Mouse (Mus musculus) hindbrain, postnatal 0 days (tissue): Measurements from ENCODE around the gene Cep63. TPM values are rescaled to one million over a fixed set of nuclear protein-coding genes. Genes with fewer than 3 reads are reported as not detected.
A peak's percentile ranks its signal among the peaks of the same experiment; 100 is the strongest.

Experiments
- ATAC-seq: fragments of 200-750 bp; cut with Nextera tagmentation; 2 replicates; pipeline ENCODE4 v1.8.0; 2017; ENCODE audit warnings: mild to moderate bottlenecking, moderate TSS enrichment, moderate library complexity
- DNase-seq: peaks from one replicate; pipeline ENCODE4 v3.0.0-alpha.2; 2015; ENCODE audit warnings: low spot score
- H3K27ac ChIP-seq: fragments of 300-500 bp; sonication (generic); 2 replicates; pipeline ENCODE4 v1.5.1; 2014; ENCODE audit warnings: mild to moderate bottlenecking
- H3K27me3 ChIP-seq: fragments of 300-500 bp; sonication (generic); 2 replicates; pipeline ENCODE4 v1.6.1; 2014; ENCODE audit warnings: low read length, mixed read lengths; ENCODE audit not compliant: insufficient read depth
- H3K36me3 ChIP-seq: fragments of 300-500 bp; sonication (generic); 2 replicates; pipeline ENCODE4 v1.6.1; 2014; ENCODE audit warnings: low read length, mixed read lengths; ENCODE audit not compliant: insufficient read depth
- H3K4me1 ChIP-seq: fragments of 300-500 bp; sonication (generic); 2 replicates; pipeline ENCODE4 v1.6.1; 2014; ENCODE audit warnings: antibody characterized with exemption, low read length, mixed read lengths; ENCODE audit not compliant: insufficient read depth
- H3K4me2 ChIP-seq: fragments of 300-500 bp; sonication (generic); 2 replicates; pipeline ENCODE4 v1.6.1; 2014; ENCODE audit warnings: low read depth, mild to moderate bottlenecking, low read length, moderate library complexity, mixed read lengths
- H3K4me3 ChIP-seq: fragments of 300-500 bp; sonication (generic); 2 replicates; pipeline ENCODE4 v1.5.1; 2014; ENCODE audit warnings: low read length
- H3K9ac ChIP-seq: fragments of 300-500 bp; sonication (generic); replicated peaks from 2 replicates; pipeline ENCODE4 v1.6.1; 2014; ENCODE audit warnings: mild to moderate bottlenecking, low read length, moderate library complexity, mixed read lengths
- H3K9me3 ChIP-seq: fragments of 300-500 bp; sonication (generic); 2 replicates; pipeline ENCODE4 v1.6.1; 2016; ENCODE audit warnings: low read length, mixed read lengths
- CTCF ChIP-seq: IDR thresholded peaks from 2 replicates; pipeline ENCODE4 v1.5.1; 2016; ENCODE audit warnings: antibody characterized with exemption, control low read depth, low read depth
- WGBS: fragments of 180-500 bp; shearing (Covaris S2); extraction: QIAGEN DNeasy Blood & Tissue Kit; methylation state at CpG from one replicate; pipeline ENCODE4 v1.1.7; 2014; 5-methylcytosine and 5-hydroxymethylcytosine counted together
- polyA plus RNA-seq: library from polyadenylated mRNA; unstranded; fragments of >200 nt; fragmentation: Nextera tagmentation; extraction: Ambion mirVana; gene quantifications from 2 replicates; pipeline ENCODE4 v1.2.1, GENCODE M21; 2015
- total RNA-seq: library from RNA; depleted of rRNA; stranded (reverse); fragments of >200 nt; gene quantifications from 2 replicates; pipeline ENCODE4 v1.2.3, GENCODE M21; 2014

The Cep63 gene
- total and polyA plus RNA-seq, 2 experiments from 2014 or later: 6.0 to 33.7 TPM

- TF ChIP-seq CTCF: no peak
- DNase-seq: peak; percentile 5
- Histone ChIP-seq H3K27me3 (no peaks in the 10 kb centered on the region), H3K9ac (no peak overlapping the region), H3K4me2 (no peak overlapping the region), H3K36me3 (peaks cover 10% of the 10 kb centered on the region; the same call in 1 of the 2 replicates), H3K9me3 (no peaks in the 10 kb centered on the region), H3K4me3 (no peak overlapping the region), H3K27ac (no peak overlapping the region), H3K4me1 (0 out of 2 replicates have a peak, but pooled peaks cover 3% of the 10 kb centered on the region)
- peak; percentile 62 for ATAC-seq
- WGBS: 37% methylated on average over 6 of the region's 6 CpGs
Measured at GRCm38 (mm10) chr9:102594667-102595393, 31.5 kb downstream of the Cep63 start.

GRCm38 (mm10) chr9:102587347-102587746 is 39.0 kb downstream of the Cep63 start:
- ATAC-seq (no peak), DNase-seq (no peak)
- 50% methylated on average over 5 of the region's 5 CpGs for WGBS
- Histone ChIP-seq H3K9ac (no peak overlapping the region), H3K4me3 (no peak overlapping the region), H3K36me3 (peaks cover 21% of the 10 kb centered on the region; the same call in 1 of the 2 replicates), H3K4me1 (no peaks in the 10 kb centered on the region), H3K4me2 (no peak overlapping the region), H3K27ac (no peak overlapping the region), H3K9me3 (no peaks in the 10 kb centered on the region), H3K27me3 (no peaks in the 10 kb centered on the region)
- TF ChIP-seq CTCF: no peak

GRCm38 (mm10) chr9:102581921-102582469 is 44.3 kb downstream of the Cep63 start:
- no peak for TF ChIP-seq CTCF
- WGBS: 65% methylated on average over 12 of the region's 12 CpGs

GRCm38 (mm10) chr9:102577480-102577879 is 48.9 kb downstream of the Cep63 start:
- no peak overlapping the region for H3K4me3 ChIP-seq
- DNase-seq (no peak), ATAC-seq (no peak)
- no peak overlapping the region for H3K4me2 ChIP-seq
- H3K27ac ChIP-seq: no peak overlapping the region
- H3K4me1 ChIP-seq: 0 out of 2 replicates have a peak, but pooled peaks cover 3% of the 10 kb centered on the region
- no peak for TF ChIP-seq CTCF
- no peaks in the 10 kb centered on the region for H3K27me3 ChIP-seq
- 81% methylated on average over 5 of the region's 5 CpGs for WGBS
- H3K9ac ChIP-seq: no peak overlapping the region
- H3K9me3 ChIP-seq: no peaks in the 10 kb centered on the region
- H3K36me3 ChIP-seq: no peaks in the 10 kb centered on the region

More at GRCm38 (mm10) chr9:102581921-102582469, 44.3 kb downstream of the Cep63 start:
- Histone ChIP-seq H3K27me3 (no peaks in the 10 kb centered on the region), H3K4me1 (no peaks in the 10 kb centered on the region), H3K4me2 (no peak overlapping the region), H3K4me3 (no peak overlapping the region), H3K9me3 (no peaks in the 10 kb centered on the region), H3K36me3 (peaks cover 18% of the 10 kb centered on the region; the same call in 1 of the 2 replicates), H3K9ac (no peak overlapping the region), H3K27ac (no peak overlapping the region)
- DNase-seq: no peak
- ATAC-seq: no peak

GRCm38 (mm10) chr9:102572888-102573287 is 53.4 kb downstream of the Cep63 start:
- Histone ChIP-seq H3K27me3 (no peaks in the 10 kb centered on the region), H3K9me3 (no peaks in the 10 kb centered on the region), H3K36me3 (no peaks in the 10 kb centered on the region), H3K4me2 (no peak overlapping the region), H3K4me3 (no peak overlapping the region), H3K9ac (no peak overlapping the region), H3K4me1 (0 out of 2 replicates have a peak, but pooled peaks cover 3% of the 10 kb centered on the region), H3K27ac (no peak overlapping the region)
- TF ChIP-seq CTCF: no peak
- 64% methylated on average over 5 of the region's 5 CpGs for WGBS
- ATAC-seq: no peak
- no peak for DNase-seq

- no peaks in the 10 kb centered on the region for H3K27me3 ChIP-seq
- H3K9me3 ChIP-seq: no peaks in the 10 kb centered on the region
- H3K4me2 ChIP-seq: no peak overlapping the region
- no peak overlapping the region for H3K27ac ChIP-seq
- WGBS: 97% methylated on average over 3 of the region's 3 CpGs
- H3K4me1 ChIP-seq: no peaks in the 10 kb centered on the region
- DNase-seq (no peak), ATAC-seq (no peak)
- no peak overlapping the region for H3K9ac ChIP-seq
- no peaks in the 10 kb centered on the region for H3K36me3 ChIP-seq
- no peak overlapping the region for H3K4me3 ChIP-seq
- TF ChIP-seq CTCF: peak; percentile 27; the same call in 1 of the 2 replicates
Measured at GRCm38 (mm10) chr9:102558463-102558862, 67.9 kb downstream of the Cep63 start.

- no peak for TF ChIP-seq CTCF
- Histone ChIP-seq H3K9me3 (no peaks in the 10 kb centered on the region), H3K27ac (no peak overlapping the region), H3K36me3 (no peaks in the 10 kb centered on the region), H3K4me2 (no peak overlapping the region), H3K27me3 (no peaks in the 10 kb centered on the region), H3K4me1 (no peaks in the 10 kb centered on the region), H3K4me3 (no peak overlapping the region), H3K9ac (no peak overlapping the region)
- ATAC-seq (0 out of 2 replicates have a peak, but pooled peaks have one; percentile 21), DNase-seq (peak; percentile 52)
- WGBS: 78% methylated on average over 3 of the region's 3 CpGs
Measured at GRCm38 (mm10) chr9:102553781-102554180, 72.6 kb downstream of the Cep63 start.
